Mouse (Mus musculus) MEL (cell line): ENCODE measurements around the gene Prkce. TPM values are rescaled to one million over a fixed set of nuclear protein-coding genes. Genes with fewer than 3 reads are reported as not detected.

Experiments used
- DNase-seq: peaks from one replicate; pipeline ENCODE4 v3.0.0; 2011; ENCODE audit warnings: low read depth, low spot score
- H3K27ac ChIP-seq: 2 replicates; pipeline ENCODE4 v1.5.1; 2012; ENCODE audit warnings: low read depth, mild to moderate bottlenecking, control low read depth, low read length, moderate library complexity; ENCODE audit not compliant: control insufficient read depth
- H3K27me3 ChIP-seq, 2 experiments: fragments of 150-350 bp in 1 of 2; sonication (generic) in 1 of 2; 2 replicates each; pipeline ENCODE4 v1.6.1; 2012; ENCODE audit warnings: low read length in 2 of 2, mild to moderate bottlenecking in 2 of 2, improper control_type of control experiment in 1 of 2, moderate library complexity in 1 of 2; ENCODE audit not compliant: insufficient read depth in 2 of 2, control insufficient read depth in 1 of 2
- H3K36me3 ChIP-seq, 2 experiments: 2 replicates each; pipeline ENCODE4 v1.6.1; 2012 to 2014; ENCODE audit warnings: low read length in 2 of 2, improper control_type of control experiment in 1 of 2, inconsistent platforms in 1 of 2, mild to moderate bottlenecking in 1 of 2; ENCODE audit not compliant: insufficient read depth in 2 of 2, control insufficient read depth in 1 of 2
- H3K4me1 ChIP-seq, 2 experiments: fragments of 150-350 bp in 1 of 2; sonication (generic) in 1 of 2; 2 replicates each; pipeline ENCODE4 v1.6.1; 2012; ENCODE audit warnings: low read length in 2 of 2, improper control_type of control experiment in 1 of 2, mild to moderate bottlenecking in 1 of 2; ENCODE audit not compliant: insufficient read depth in 2 of 2, control insufficient read depth in 1 of 2
- H3K4me3 ChIP-seq, 2 experiments: fragments of 150-350 bp in 1 of 2; sonication (generic) in 1 of 2; 2 replicates each; pipeline ENCODE4 v1.5.1; 2012; ENCODE audit warnings: low read depth in 2 of 2, low read length in 2 of 2, mild to moderate bottlenecking in 2 of 2, moderate library complexity in 2 of 2, control low read depth in 1 of 2, improper control_type of control experiment in 1 of 2; ENCODE audit not compliant: control insufficient read depth in 1 of 2, insufficient read depth in 1 of 2
- H3K79me2 ChIP-seq: 2 replicates; pipeline ENCODE4 v1.6.1; 2012; ENCODE audit warnings: mild to moderate bottlenecking, low read length, moderate library complexity; ENCODE audit not compliant: control insufficient read depth, poor library complexity, insufficient read depth
- H3K9ac ChIP-seq: 2 replicates; pipeline ENCODE4 v1.6.1; 2012; ENCODE audit warnings: low read depth, mild to moderate bottlenecking, control low read depth, low read length, moderate library complexity; ENCODE audit not compliant: control insufficient read depth, poor library complexity, severe bottlenecking
- H3K9me3 ChIP-seq: fragments of 150-350 bp; sonication (generic); replicated peaks from 2 replicates; pipeline ENCODE4 v1.6.1; 2012; ENCODE audit warnings: mild to moderate bottlenecking, low read length, improper control_type of control experiment, moderate library complexity; ENCODE audit not compliant: insufficient read depth
- BHLHE40 ChIP-seq: IDR thresholded peaks from 2 replicates; pipeline ENCODE4 v1.6.1; 2012; ENCODE audit warnings: low read depth, mild to moderate bottlenecking, inconsistent platforms, low read length, improper control_type of control experiment, borderline replicate concordance
- CHD2 ChIP-seq: IDR thresholded peaks from 2 replicates; pipeline ENCODE4 v1.6.1; 2011; ENCODE audit warnings: low read length, improper control_type of control experiment
- ELF1 ChIP-seq: IDR thresholded peaks from 2 replicates; pipeline ENCODE4 v1.6.1; 2014; ENCODE audit warnings: low read depth, mild to moderate bottlenecking, inconsistent platforms, low read length, improper control_type of control experiment, moderate library complexity
- GATA1 ChIP-seq: IDR thresholded peaks from 2 replicates; pipeline ENCODE4 v1.6.1; 2011; ENCODE audit warnings: low read depth, low read length, improper control_type of control experiment
- NELFE ChIP-seq: IDR thresholded peaks from 2 replicates; pipeline ENCODE4 v1.6.1; 2011; ENCODE audit warnings: low read depth, low read length, improper control_type of control experiment
- TAL1 ChIP-seq: IDR thresholded peaks from 2 replicates; pipeline ENCODE4 v1.6.1; 2012; ENCODE audit warnings: mild to moderate bottlenecking, inconsistent platforms, low read length, moderate library complexity, mixed read lengths
- TBP ChIP-seq: IDR thresholded peaks from 2 replicates; pipeline ENCODE4 v1.8.0; 2011; ENCODE audit warnings: low read depth, low read length, improper control_type of control experiment
- UBTF ChIP-seq: IDR thresholded peaks from 2 replicates; pipeline ENCODE4 v1.6.1; 2012; ENCODE audit warnings: low read depth, mild to moderate bottlenecking, inconsistent platforms, low read length, improper control_type of control experiment, moderate library complexity, borderline replicate concordance; ENCODE audit not compliant: insufficient read depth
- ZMIZ1 ChIP-seq: IDR thresholded peaks from 2 replicates; pipeline ENCODE4 v1.6.1; 2012; ENCODE audit warnings: low read depth, mild to moderate bottlenecking, inconsistent platforms, low read length, improper control_type of control experiment, moderate library complexity
- ZNF384 ChIP-seq: IDR thresholded peaks from 2 replicates; pipeline ENCODE4 v1.6.1; 2012; ENCODE audit warnings: low read depth, mild to moderate bottlenecking, inconsistent platforms, low read length, improper control_type of control experiment
- polyA plus RNA-seq, 2 experiments: library from polyadenylated mRNA; stranded (reverse) in 1 of 2; unstranded in 1 of 2; fragments of >175 nt in 1 of 2; fragments of >200 nt in 1 of 2; gene quantifications; 2 replicates each; pipeline versions ENCODE4 v1.2.1 to v1.2.4; 2012; ENCODE audit warnings: low replicate concordance in 2 of 2, low read depth in 1 of 2; ENCODE audit not compliant: insufficient read length in 2 of 2, insufficient read depth in 1 of 2, missing spikeins in 1 of 2
- total RNA-seq: library from RNA; depleted of rRNA; stranded (reverse); fragments of 300-350 nt; gene quantifications from 2 replicates; pipeline ENCODE4 v1.2.3, GENCODE M21; 2012

Prkce gene
- total and polyA plus RNA-seq, 3 experiments = 3.0 to 5.3 TPM; not detected in 1

DNA sequence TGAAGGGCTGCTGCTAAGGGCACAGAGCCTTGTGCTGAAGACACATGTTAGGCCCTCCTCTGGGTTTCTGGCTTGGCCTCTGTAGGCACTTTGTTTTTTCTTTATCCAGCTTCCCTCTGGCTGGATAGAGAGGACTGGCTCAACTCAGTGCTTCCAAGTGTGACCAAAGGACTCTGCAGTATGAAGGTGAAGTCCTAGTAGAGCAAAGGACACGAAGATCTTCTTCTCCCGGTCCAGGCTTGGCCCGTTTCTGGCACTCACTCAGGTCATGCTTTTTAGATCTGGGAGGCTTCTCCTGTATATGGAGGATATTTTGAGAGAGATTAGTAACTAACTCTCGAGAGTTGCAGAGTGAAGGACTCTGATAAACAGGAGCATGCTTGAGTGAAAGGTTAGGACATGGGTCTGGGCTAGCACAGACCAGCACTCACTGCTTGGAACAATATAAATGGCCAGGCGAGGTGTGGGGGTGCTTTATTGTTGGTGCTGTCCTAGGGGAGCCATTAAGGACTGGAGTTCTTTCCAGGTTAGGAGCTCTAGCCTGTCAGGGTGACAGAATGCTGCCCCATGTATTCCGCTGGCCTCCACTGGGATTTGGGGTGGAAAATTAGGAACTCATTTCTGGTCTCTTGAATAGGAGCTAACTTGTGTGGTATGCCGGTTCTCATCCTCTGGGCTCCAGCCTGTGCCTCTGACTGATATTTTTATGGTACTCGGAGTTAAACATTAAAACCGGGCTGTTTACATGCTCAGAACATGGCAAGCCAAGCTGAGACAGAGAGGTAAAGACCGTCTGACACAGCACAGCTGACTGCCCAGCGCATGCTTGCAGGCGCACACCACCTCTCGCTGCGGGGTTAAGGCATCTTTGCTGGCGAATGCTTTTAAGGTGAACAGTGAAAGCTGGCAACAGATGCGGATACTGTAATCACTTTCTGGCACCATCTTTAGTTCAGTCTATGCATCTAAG, 31.2 kb downstream of the Prkce start:
- no peaks in the 10 kb centered on the region for H3K27me3 ChIP-seq
- H3K27ac ChIP-seq = no peak overlapping the region
- peaks cover 2 to 6% of the 10 kb centered on the region in 2 experiments; a peak in 3 of 4 replicates for H3K4me1 ChIP-seq
- no peak overlapping the region for H3K9ac ChIP-seq
- H3K79me2 ChIP-seq = no peaks in the 10 kb centered on the region
- no peaks in the 10 kb centered on the region; a peak in 1 of 4 replicates for H3K36me3 ChIP-seq
- DNase-seq = no peak
- H3K9me3 ChIP-seq = no peaks in the 10 kb centered on the region
- no peak overlapping the region for H3K4me3 ChIP-seq
- no peak for TF ChIP-seq ELF1

- Histone ChIP-seq H3K4me1 (peaks cover 7 to 23% of the 10 kb centered on the region in 2 experiments), H3K27ac (no peak overlapping the region), H3K9me3 (no peaks in the 10 kb centered on the region), H3K79me2 (no peaks in the 10 kb centered on the region), H3K4me3 (no peak overlapping the region), H3K36me3 (peaks cover 0 to 6% of the 10 kb centered on the region in 2 experiments; a peak in 2 of 4 replicates), H3K9ac (no peak overlapping the region), H3K27me3 (no peaks in the 10 kb centered on the region)
- TF ChIP-seq ELF1 (no peak), TBP (no peak), ZMIZ1 (no peak)
- no peak for DNase-seq
Observed at GRCm38 (mm10) chr17:86201981-86202380, 34.4 kb downstream of the Prkce start.

DNA sequence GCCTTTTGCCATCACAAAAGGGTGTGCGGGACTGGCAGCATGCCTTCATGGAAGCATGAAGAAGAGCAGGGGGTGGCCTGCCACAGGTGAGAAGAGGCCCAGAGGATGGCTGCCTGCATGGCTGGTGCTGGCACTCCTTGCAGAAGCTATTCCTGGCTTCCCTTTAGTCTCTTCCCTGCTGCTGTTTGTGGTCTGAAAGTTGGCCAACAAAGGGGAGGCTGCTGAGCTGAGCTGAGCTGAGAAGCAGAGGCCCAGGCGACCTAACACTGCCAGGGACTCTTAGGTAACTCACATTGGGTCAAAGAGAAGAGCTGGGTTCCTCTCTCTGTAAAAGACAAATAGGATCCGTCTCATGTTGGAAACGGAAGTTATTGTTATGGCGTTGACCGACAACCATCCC, 35.4 kb downstream of the Prkce start:
- TF ChIP-seq NELFE = no peak
- TF ChIP-seq CHD2 = no peak
- no peak for TF ChIP-seq BHLHE40
- TF ChIP-seq ZNF384 = no peak
- no peak for TF ChIP-seq TAL1
- no peak for TF ChIP-seq GATA1
- TF ChIP-seq ELF1 = no peak
- TF ChIP-seq UBTF = no peak
- no peaks in the 10 kb centered on the region for H3K79me2 ChIP-seq
- no peaks in the 10 kb centered on the region for H3K9me3 ChIP-seq
- DNase-seq = no peak
- peaks cover 15 to 25% of the 10 kb centered on the region in 2 experiments for H3K4me1 ChIP-seq
- H3K36me3 ChIP-seq = peaks cover 0 to 11% of the 10 kb centered on the region in 2 experiments; a peak in 2 of 4 replicates
- no peak overlapping the region for H3K4me3 ChIP-seq
- no peak overlapping the region for H3K9ac ChIP-seq
- no peaks in the 10 kb centered on the region for H3K27me3 ChIP-seq
- H3K27ac ChIP-seq = no peak overlapping the region
